Mouse (Mus musculus) liver, embryonic 16.5 days (tissue): ENCODE data around the gene Phlpp1. TPM values are rescaled to one million over a fixed set of nuclear protein-coding genes. Genes with fewer than 3 reads are reported as not detected.

ENCODE experiments used
- polyA plus RNA-seq: library from polyadenylated mRNA; unstranded; fragments of >200 nt; fragmentation: Nextera tagmentation; extraction: Ambion mirVana; gene quantifications from 2 replicates; pipeline ENCODE4 v1.2.1, GENCODE M21; 2015

Phlpp1 gene
- polyA plus RNA-seq, 1 experiment from 2014 or later, result 0.94 TPM

Other genes with a start within 250 kb of the Phlpp1 start
- 1.3 TPM in 2 replicates for gene Zcchc2, start 181.3 kb upstream of the Phlpp1 start, polyA plus RNA-seq